Mouse (Mus musculus): ENCODE results near the gene Cacna1c. TPM values are rescaled to one million over a fixed set of nuclear protein-coding genes. Genes with fewer than 3 reads are reported as not detected.
A peak's percentile ranks its signal among the peaks of the same experiment; 100 is the strongest.

Cacna1c gene
- total RNA-seq, 2 experiments from 2014 or later = 0.11 TPM; not detected in 1

DNA sequence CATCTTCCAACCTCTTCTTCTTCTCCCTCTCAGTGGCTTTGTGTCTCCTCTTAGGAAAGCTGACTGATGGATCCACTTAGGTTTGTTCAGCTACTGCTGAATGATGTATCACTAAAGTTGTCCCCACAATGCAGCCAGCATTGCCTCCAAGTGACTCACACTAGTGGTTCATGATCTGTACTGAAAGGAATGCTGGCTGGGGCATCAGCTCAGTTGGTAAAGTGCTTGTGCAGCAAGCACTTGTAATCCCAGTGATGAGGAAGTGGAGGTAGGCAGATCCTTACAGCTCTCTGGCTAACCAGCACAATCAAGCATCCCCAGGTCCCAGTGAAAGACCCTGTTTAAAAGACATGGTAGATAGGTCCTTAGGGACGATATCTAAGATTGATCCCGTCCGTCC lies 464.3 kb downstream of the Cacna1c start:
- no peak for ATAC-seq (ENCODE audit: poor library complexity, severe bottlenecking)

- ATAC-seq (ENCODE audit: poor library complexity, severe bottlenecking) = no peak
These were observed 471.3 kb downstream of the Cacna1c start for GRCm38 (mm10) chr6:118724908-118725307.

GRCm38 (mm10) chr6:118724388-118724787 lies 471.8 kb downstream of the Cacna1c start:
- no peak for ATAC-seq (ENCODE audit: poor library complexity, severe bottlenecking)

DNA sequence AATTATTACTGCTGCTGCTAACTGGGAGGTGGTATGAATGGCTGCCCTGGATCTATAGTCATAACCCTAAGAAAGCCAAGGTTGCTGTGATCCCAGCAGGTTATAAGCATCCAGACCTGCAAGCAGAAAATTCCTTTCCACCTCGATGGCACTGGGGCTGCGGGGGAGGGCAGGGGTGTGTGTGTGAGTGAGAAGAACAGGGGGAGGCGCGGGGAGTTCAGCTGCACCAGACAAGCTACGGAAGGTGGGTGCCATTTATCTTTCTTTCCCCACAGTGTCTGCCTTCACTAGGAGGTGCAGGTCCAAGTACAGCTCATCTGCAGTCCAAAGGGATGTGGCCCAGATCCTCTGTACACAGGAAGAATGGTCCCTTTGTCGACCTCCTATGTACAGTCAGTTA lies 473.9 kb downstream of the Cacna1c start:
- no peak for ATAC-seq (ENCODE audit: poor library complexity, severe bottlenecking)

- ATAC-seq (ENCODE audit: poor library complexity, severe bottlenecking) = no peak
These were observed 476.7 kb downstream of the Cacna1c start for GRCm38 (mm10) chr6:118719486-118719885.

- ATAC-seq (ENCODE audit: poor library complexity, severe bottlenecking) = no peak
These were observed 482.9 kb downstream of the Cacna1c start for GRCm38 (mm10) chr6:118713286-118713685.

DNA sequence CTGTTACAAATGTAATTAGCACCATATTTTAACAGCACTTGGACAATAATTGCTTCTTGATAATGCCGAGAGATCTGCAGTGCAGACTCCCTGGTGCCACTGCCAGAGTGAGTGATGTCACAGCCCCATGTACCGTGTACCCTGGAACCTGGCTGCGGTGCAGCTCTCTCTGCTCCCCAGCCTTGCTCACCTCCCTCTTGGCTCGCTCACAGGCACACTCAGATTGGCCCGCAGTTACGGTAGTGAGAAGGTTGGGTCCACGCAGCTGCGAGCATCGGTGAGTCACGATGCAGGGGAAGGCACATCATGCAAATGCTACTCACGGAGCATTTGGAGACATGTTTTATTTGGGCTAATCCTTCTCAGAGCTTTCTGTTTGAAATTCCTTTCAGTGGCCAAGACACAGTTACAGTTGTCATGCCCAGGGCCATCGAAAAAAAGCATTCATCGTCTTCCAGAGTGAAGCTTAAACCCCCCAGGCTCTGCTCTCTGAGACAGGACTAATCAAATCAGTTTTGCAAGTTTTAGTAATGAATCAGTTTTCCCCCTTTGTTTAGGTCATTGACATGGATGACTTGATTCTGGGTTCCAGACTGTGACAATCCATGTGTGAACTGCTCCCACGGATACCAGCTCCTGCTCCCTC lies 484.4 kb downstream of the Cacna1c start:
- no peak for ATAC-seq (ENCODE audit: poor library complexity, severe bottlenecking)

DNA sequence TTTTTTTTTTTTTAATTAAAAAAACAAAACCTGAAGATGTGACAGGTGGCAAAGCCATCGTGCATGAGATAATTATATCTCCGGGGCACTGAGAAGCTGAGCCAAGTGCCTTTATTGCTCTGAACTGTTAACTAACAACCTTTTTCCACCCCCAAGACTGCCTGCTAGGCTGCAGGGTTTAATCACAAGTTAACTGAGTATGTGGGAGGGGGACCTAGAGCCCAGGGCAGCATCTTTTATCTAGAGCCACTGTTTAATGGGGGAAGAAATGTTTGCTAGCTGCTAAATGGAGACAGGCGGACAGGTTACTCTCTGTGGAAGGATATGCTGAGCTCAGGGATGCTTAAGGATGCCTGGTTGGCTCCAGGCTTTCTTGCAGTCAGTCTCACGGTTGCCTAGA lies 489.2 kb downstream of the Cacna1c start:
- no peak for ATAC-seq (ENCODE audit: poor library complexity, severe bottlenecking)

DNA sequence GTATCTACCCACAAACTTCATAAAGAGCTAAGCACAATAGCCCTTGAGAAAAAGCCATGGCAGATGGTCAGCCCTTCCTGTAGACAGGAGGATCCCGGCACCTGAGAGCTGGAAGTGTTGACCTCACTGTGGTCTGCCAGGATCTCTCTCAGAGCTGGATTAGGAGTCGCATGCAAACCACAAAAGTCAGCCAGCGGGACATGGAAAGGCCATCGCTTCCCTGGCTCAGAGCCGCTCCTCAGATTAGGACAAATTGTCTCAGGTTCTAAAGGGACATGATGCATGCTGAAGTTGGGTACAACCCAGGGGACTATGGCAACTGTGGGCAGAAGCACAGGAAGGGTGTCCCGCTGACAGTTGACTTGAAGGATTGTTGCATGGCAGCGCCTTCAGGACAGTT lies 490.4 kb downstream of the Cacna1c start:
- ATAC-seq (ENCODE audit: poor library complexity, severe bottlenecking) = no peak

DNA sequence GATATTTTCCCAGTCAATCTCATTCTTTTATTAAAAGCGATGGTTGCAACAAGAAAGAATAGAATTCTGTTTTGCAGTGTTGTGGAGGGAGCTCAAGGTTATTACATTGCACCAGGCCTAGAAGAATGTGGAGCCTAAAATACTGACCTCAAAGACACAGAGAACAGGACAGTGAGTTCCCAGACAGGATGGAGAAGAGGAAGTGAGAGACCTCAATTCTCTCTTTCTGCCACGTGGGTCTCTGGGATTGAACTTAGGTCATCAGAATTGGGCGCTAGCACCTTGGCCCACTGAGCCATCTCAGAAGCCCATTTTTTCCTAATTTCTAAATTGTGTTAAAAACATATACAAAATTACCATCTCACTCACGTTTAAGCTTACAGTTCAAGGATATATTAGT lies 501.6 kb downstream of the Cacna1c start:
- no peak for ATAC-seq (ENCODE audit: poor library complexity, severe bottlenecking)

DNA sequence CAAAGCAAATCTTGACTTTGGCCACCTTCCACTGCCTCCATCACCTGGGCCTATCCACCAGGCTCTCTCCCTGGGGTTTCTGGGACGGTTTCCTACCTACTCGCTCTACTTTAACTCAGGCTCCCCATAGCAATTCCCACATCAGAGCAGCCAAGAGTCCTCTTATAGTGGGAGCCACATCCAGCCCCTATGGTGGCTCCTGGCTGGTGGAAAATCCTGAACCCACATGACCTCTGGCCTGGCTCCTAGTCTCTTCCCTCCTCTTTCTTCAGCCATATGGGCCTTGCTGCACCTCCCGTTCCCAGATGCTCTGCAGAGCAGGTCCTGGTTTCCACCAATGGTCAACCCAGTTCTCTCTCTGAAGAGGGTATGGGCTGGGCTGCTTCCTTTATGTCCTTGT lies 506.8 kb downstream of the Cacna1c start:
- no peak for ATAC-seq (ENCODE audit: poor library complexity, severe bottlenecking)

GRCm38 (mm10) chr6:118688856-118689255 lies 507.4 kb downstream of the Cacna1c start:
- ATAC-seq (ENCODE audit: poor library complexity, severe bottlenecking) = no peak

GRCm38 (mm10) chr6:118680814-118681213 lies 515.4 kb downstream of the Cacna1c start:
- no peak for ATAC-seq (ENCODE audit: poor library complexity, severe bottlenecking)

GRCm38 (mm10) chr6:118678031-118678430 lies 518.2 kb downstream of the Cacna1c start:
- no peak for ATAC-seq (ENCODE audit: poor library complexity, severe bottlenecking)

GRCm38 (mm10) chr6:118677306-118677705 lies 518.9 kb downstream of the Cacna1c start:
- no peak for ATAC-seq (ENCODE audit: poor library complexity, severe bottlenecking)

GRCm38 (mm10) chr6:118674781-118675180 lies 521.4 kb downstream of the Cacna1c start:
- ATAC-seq (ENCODE audit: poor library complexity, severe bottlenecking) = no peak

GRCm38 (mm10) chr6:118673974-118674695 lies 522.1 kb downstream of the Cacna1c start:
- ATAC-seq (ENCODE audit: poor library complexity, severe bottlenecking) = no peak

- ATAC-seq (ENCODE audit: poor library complexity, severe bottlenecking) = no peak
These were observed 542.9 kb downstream of the Cacna1c start for GRCm38 (mm10) chr6:118653331-118653730.

DNA sequence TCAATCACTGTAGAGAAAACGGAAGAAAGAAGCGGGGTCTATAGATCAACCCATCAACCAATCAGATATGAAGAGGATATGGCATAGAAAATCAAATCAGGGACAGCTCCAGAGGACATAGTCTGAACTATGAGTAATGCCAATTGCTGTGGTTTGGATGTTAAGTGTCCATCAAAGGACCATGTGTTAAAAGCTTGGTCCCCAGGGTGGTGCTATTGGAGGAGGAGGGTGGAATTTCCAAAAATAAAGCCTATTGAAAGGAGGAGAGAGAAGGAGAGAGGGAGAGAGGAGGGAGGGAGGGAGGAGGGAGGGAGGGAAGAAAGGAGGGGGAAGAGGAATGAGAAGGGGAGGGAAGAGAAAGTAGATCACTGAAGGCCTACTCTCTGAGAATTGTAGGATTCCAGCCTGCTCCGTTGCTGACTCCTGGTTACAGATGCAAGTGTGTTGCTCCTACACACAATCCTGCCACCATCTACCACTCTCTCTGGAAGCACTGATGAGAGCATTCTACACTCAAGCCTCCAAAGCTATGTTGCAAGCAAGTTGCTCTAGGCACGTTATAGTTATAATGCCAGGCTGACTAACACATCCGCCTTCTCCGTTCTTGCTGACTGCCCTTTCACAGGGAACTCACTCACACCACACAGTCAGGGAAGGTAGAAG lies 547.0 kb downstream of the Cacna1c start:
- no peak for ATAC-seq (ENCODE audit: poor library complexity, severe bottlenecking)

DNA sequence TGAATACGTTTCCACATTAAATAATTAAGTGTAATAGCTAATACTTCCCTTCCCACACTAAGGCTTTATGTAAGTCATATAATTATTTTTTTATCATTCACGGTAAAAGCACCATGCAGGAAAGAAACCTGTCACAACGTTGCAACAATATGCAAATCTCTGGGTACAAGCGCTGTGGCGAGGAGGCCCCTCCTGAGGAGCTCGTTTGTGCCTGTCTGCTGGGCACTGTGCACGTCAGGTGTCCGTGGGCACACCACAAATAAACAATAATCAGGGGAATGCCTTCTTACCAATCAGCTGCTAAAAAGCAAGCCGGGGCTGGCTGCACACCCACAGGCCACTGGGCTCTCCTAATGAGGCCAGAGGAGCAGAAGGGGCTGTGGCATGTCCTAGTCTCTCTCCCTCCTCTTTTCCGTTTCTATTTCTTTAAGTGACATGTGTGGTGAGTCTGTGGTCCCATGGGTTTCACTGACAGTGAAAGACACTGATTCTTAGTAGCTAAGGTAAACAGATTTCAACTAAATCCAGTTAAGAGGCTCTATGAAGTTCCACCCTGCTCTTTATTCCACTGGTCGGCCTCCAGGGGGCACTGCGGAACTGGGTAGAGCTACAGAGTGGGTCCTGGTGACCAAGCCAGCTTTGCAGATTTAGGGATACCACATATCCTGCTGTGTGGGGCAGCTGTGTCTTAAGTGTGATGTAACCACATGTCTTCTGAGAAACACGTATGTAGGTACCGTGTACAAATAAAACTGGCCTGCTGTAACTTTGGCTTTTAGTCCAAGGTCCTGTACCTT lies 549.8 kb downstream of the Cacna1c start:
- peak; percentile 64 for ATAC-seq (ENCODE audit: poor library complexity, severe bottlenecking)

- ATAC-seq (ENCODE audit: poor library complexity, severe bottlenecking) = no peak
These were observed 551.4 kb downstream of the Cacna1c start for GRCm38 (mm10) chr6:118644866-118645265.

All from megakaryocyte, adult 5-6 weeks (primary cell).